Mouse (Mus musculus) retina, postnatal 1 day (tissue): ENCODE measurements around the gene Adam4.
"Not testable (repeated sequence)": the region's sequence is repeated elsewhere in the genome, so short reads cannot be mapped to it uniquely, and the experiment has no call there.

Experiments
- DNase-seq: peaks from one replicate; pipeline ENCODE4 v3.0.0-alpha.2; 2012

Gene Adam4

GRCm38 (mm10) chr12:81421846-81422245 lies at the start of gene Adam4:
Gene Adam4 (minus strand): TSS chr12:81421946.
- no peak for DNase-seq

- DNase-seq, result not testable (repeated sequence)
Measured at GRCm38 (mm10) chr12:81459051-81459450, 37.3 kb upstream of the Adam4 start.

- DNase-seq, result not testable (repeated sequence)
Measured at GRCm38 (mm10) chr12:81438985-81439384, 17.2 kb upstream of the Adam4 start.

GRCm38 (mm10) chr12:81434778-81435177 lies 13.0 kb upstream of the Adam4 start:
- not testable (repeated sequence) for DNase-seq

- DNase-seq, result no peak
Measured at GRCm38 (mm10) chr12:81413211-81413610, 8.5 kb downstream of the Adam4 start.

GRCm38 (mm10) chr12:81408966-81409365 lies 12.8 kb downstream of the Adam4 start:
- DNase-seq, result no peak

- DNase-seq, result peak; percentile 82
Measured at GRCm38 (mm10) chr12:81402187-81402586, 19.6 kb downstream of the Adam4 start.

GRCm38 (mm10) chr12:81379364-81379763 lies 42.4 kb downstream of the Adam4 start, which contains the start of gene Gm4787:
Gene Gm4787 (minus strand): TSS chr12:81379464.
- not testable (repeated sequence) for DNase-seq
